Mouse (Mus musculus): Measurements from ENCODE around the gene Fbxl8. TPM values are rescaled to one million over a fixed set of nuclear protein-coding genes. Genes with fewer than 3 reads are reported as not detected.

The Fbxl8 gene
- polyA plus RNA-seq, 1 experiment from 2014 or later, result 0.53 TPM

MicroRNAs encoded within 50 kb of the gene (microRNA counts, 519-probe panel; counts per million panel counts)
- microRNA mmu-miR-328, result 2,995 counts per million, percentile 9 among the panel's probes with 10 or more counts

Small RNAs within 50 kb of the gene (microRNA-seq; reads per million reads assigned to microRNA genes)
- gene Gm27320 (ENCODE audit: insufficient number of aligned reads) (not detected), gene Mir328 (ENCODE audit: insufficient number of aligned reads) (244 reads per million, percentile 48 among the genes with 10 or more reads in this experiment)

Other genes with a start within 250 kb of the Fbxl8 start
- gene Ces3a, start 216.0 kb upstream of the Fbxl8 start, polyA plus RNA-seq (2014; fragmentation: Nextera tagmentation; extraction: Ambion mirVana), result not detected in 2 replicates
- gene Ces3b, start 180.9 kb upstream of the Fbxl8 start, polyA plus RNA-seq (2014; fragmentation: Nextera tagmentation; extraction: Ambion mirVana), result not detected in 2 replicates
- not detected in 2 replicates for gene Ces4a, start 132.8 kb upstream of the Fbxl8 start, polyA plus RNA-seq (2014; fragmentation: Nextera tagmentation; extraction: Ambion mirVana)
- 63.3 and 67.9 TPM in 2 replicates for gene Cbfb, start 94.0 kb upstream of the Fbxl8 start, polyA plus RNA-seq (2014; fragmentation: Nextera tagmentation; extraction: Ambion mirVana)
- gene D230025D16Rik, start 39.5 kb upstream of the Fbxl8 start, polyA plus RNA-seq (2014; fragmentation: Nextera tagmentation; extraction: Ambion mirVana), result 26.3 and 29.7 TPM in 2 replicates
- gene B3gnt9, start 9.5 kb upstream of the Fbxl8 start, polyA plus RNA-seq (2014; fragmentation: Nextera tagmentation; extraction: Ambion mirVana), result 2.9 and 4.3 TPM in 2 replicates
- 12.0 and 12.5 TPM in 2 replicates for gene Tradd, start within 50 bp of the Fbxl8 start, polyA plus RNA-seq (2014; fragmentation: Nextera tagmentation; extraction: Ambion mirVana)
- not detected in 2 replicates for gene Hsf4, start 5.2 kb downstream of the Fbxl8 start, polyA plus RNA-seq (2014; fragmentation: Nextera tagmentation; extraction: Ambion mirVana)
- gene Nol3, start 11.5 kb downstream of the Fbxl8 start, polyA plus RNA-seq (2014; fragmentation: Nextera tagmentation; extraction: Ambion mirVana), result 1.6 and 2.1 TPM in 2 replicates
- gene 4931428F04Rik, start 25.2 kb downstream of the Fbxl8 start, polyA plus RNA-seq (2014; fragmentation: Nextera tagmentation; extraction: Ambion mirVana), result 23.4 and 30.3 TPM in 2 replicates
- 10.3 TPM in 2 replicates for gene Exoc3l, start 31.5 kb downstream of the Fbxl8 start, polyA plus RNA-seq (2014; fragmentation: Nextera tagmentation; extraction: Ambion mirVana)
- 122 and 135 TPM in 2 replicates for gene E2f4, start 33.0 kb downstream of the Fbxl8 start, polyA plus RNA-seq (2014; fragmentation: Nextera tagmentation; extraction: Ambion mirVana)
- 2.4 and 2.6 TPM in 2 replicates for gene Elmo3, start 41.0 kb downstream of the Fbxl8 start, polyA plus RNA-seq (2014; fragmentation: Nextera tagmentation; extraction: Ambion mirVana)
- gene Lrrc29, start 61.6 kb downstream of the Fbxl8 start, polyA plus RNA-seq (2014; fragmentation: Nextera tagmentation; extraction: Ambion mirVana), result 2.0 TPM in 2 replicates
- gene Tmem208, start 61.7 kb downstream of the Fbxl8 start, polyA plus RNA-seq (2014; fragmentation: Nextera tagmentation; extraction: Ambion mirVana), result 80.7 and 85.0 TPM in 2 replicates
- gene Fhod1, start 83.3 kb downstream of the Fbxl8 start, polyA plus RNA-seq (2014; fragmentation: Nextera tagmentation; extraction: Ambion mirVana), result 2.2 and 2.5 TPM in 2 replicates
- gene Slc9a5, start 84.2 kb downstream of the Fbxl8 start, polyA plus RNA-seq (2014; fragmentation: Nextera tagmentation; extraction: Ambion mirVana), result 5.8 and 7.7 TPM in 2 replicates
- gene Plekhg4, start 108.6 kb downstream of the Fbxl8 start, polyA plus RNA-seq (2014; fragmentation: Nextera tagmentation; extraction: Ambion mirVana), result 1.3 and 1.5 TPM in 2 replicates
- not detected in 2 replicates for gene Kctd19, start 148.9 kb downstream of the Fbxl8 start, polyA plus RNA-seq (2014; fragmentation: Nextera tagmentation; extraction: Ambion mirVana)
- 1.2 and 1.4 TPM in 2 replicates for gene Lrrc36, start 148.9 kb downstream of the Fbxl8 start, polyA plus RNA-seq (2014; fragmentation: Nextera tagmentation; extraction: Ambion mirVana)
- gene Tppp3, start 206.9 kb downstream of the Fbxl8 start, polyA plus RNA-seq (2014; fragmentation: Nextera tagmentation; extraction: Ambion mirVana), result 36.1 and 37.7 TPM in 2 replicates
- 20.2 and 24.6 TPM in 2 replicates for gene Zdhhc1, start 232.3 kb downstream of the Fbxl8 start, polyA plus RNA-seq (2014; fragmentation: Nextera tagmentation; extraction: Ambion mirVana)

All from forebrain, embryonic 11.5 days (tissue).